Mouse (Mus musculus) activated CD4-positive, CD25-positive, alpha-beta regulatory T cell (primary cell): Measurements from ENCODE around the gene Fgfr2. TPM values are rescaled to one million over a fixed set of nuclear protein-coding genes. Genes with fewer than 3 reads are reported as not detected.

Experiments used
- polyA plus RNA-seq, 2 experiments: library from polyadenylated mRNA; unstranded; fragments of 100-300 nt; shearing (Covaris generic); gene quantifications; one replicate each; pipeline ENCODE4 v1.2.1; 2017

Fgfr2 gene
- polyA plus RNA-seq, result 1 to 10 TPM in 1 of 2 experiments, not detected in 1; 1.0 TPM

GRCm38 (mm10) chr7:133123244-133123998, at the start of gene Fgfr2:
Gene Fgfr2, minus strand, starts transcription at chr7:133123350.

GRCm38 (mm10) chr7:133123999-133124700, 1.0 kb upstream of the Fgfr2 start, which contains the start of gene Ctbp2:
Gene Ctbp2, minus strand, starts transcription at chr7:133124354.

GRCm38 (mm10) chr7:132930850-132931559, 192.1 kb downstream of the Fgfr2 start, which contains the start of gene Zranb1:
Gene Zranb1, plus strand, starts transcription at chr7:132931142.

GRCm38 (mm10) chr7:132859042-132859958, 263.9 kb downstream of the Fgfr2 start, which contains the start of gene Abraxas2:
Gene Abraxas2, plus strand, starts transcription at chr7:132859225.

GRCm38 (mm10) chr7:132852173-132852844, 270.8 kb downstream of the Fgfr2 start, which contains the start of gene Eef1akmt2:
Gene Eef1akmt2, minus strand, starts transcription at chr7:132852673.

GRCm38 (mm10) chr7:132813416-132814088, 309.6 kb downstream of the Fgfr2 start, which contains the start of gene Fam53b:
Gene Fam53b, minus strand, starts transcription at chr7:132813886.

GRCm38 (mm10) chr7:132610468-132611318, 512.5 kb downstream of the Fgfr2 start, which contains the start of gene Lhpp:
Gene Lhpp, plus strand, starts transcription at chr7:132610638.

GRCm38 (mm10) chr7:132599071-132599975, 523.8 kb downstream of the Fgfr2 start, which contains the start of gene Nkx1-2:
Gene Nkx1-2, minus strand, starts transcription at chr7:132599637.

GRCm38 (mm10) chr7:132576116-132576650, 547.0 kb downstream of the Fgfr2 start, which contains the start of gene Oat:
Gene Oat, minus strand, starts transcription at chr7:132576398.

GRCm38 (mm10) chr7:132317036-132317541, 806.1 kb downstream of the Fgfr2 start, which contains the start of gene Chst15:
Gene Chst15, minus strand, starts transcription at chr7:132317228.

GRCm38 (mm10) chr7:132154368-132154961, 968.7 kb downstream of the Fgfr2 start, which contains the start of gene Cpxm2:
Gene Cpxm2, minus strand, starts transcription at chr7:132154739.

GRCm38 (mm10) chr7:131966023-131966915, 1156.9 kb downstream of the Fgfr2 start, which contains the start of gene Gpr26:
Gene Gpr26, plus strand, starts transcription at chr7:131966460.

GRCm38 (mm10) chr7:131559986-131560696, 1563.0 kb downstream of the Fgfr2 start, which contains the start of gene Bub3:
Gene Bub3, plus strand, starts transcription at chr7:131560222.

GRCm38 (mm10) chr7:131548473-131548872, 1574.7 kb downstream of the Fgfr2 start, which contains the start of gene Hmx2:
Gene Hmx2, plus strand, starts transcription at chr7:131548773.

